Mouse (Mus musculus) heart, postnatal 14 days (tissue): Measurements from ENCODE around the gene Tent2. TPM values are rescaled to one million over a fixed set of nuclear protein-coding genes. Genes with fewer than 3 reads are reported as not detected.
"Not testable (repeated sequence)": the region's sequence is repeated elsewhere in the genome, so short reads cannot be mapped to it uniquely, and the experiment has no call there.

ENCODE experiments used
- DNase-seq, 2 experiments: peaks; one replicate each; pipeline ENCODE4 v3.0.0; 2021 to 2022
- intact Hi-C: fragments of 180-260 bp; cut with DNase I; formaldehyde crosslinking; loops from one replicate; pipeline ENCODE4 v1.15.1; 2025
- long read RNA-seq, 2 experiments: library from polyadenylated mRNA; stranded (forward); transcript quantifications; one replicate each; pipeline ENCODE4 v2.0.0; 2021
- total RNA-seq, 2 experiments: library from RNA; stranded (reverse); gene quantifications; 2 replicates each; pipeline ENCODE4 v1.2.3; 2021

Gene Tent2
- 10 to 100 TPM; 16.5 to 20.6 TPM for total RNA-seq
- long read RNA-seq, experiment 1, transcript Tent2-201 (15 exons, 2,990 nt): major isoform, 7 of 19 reads
- long read RNA-seq, experiment 1, partial matches to known transcripts: 2 of 19 reads
- long read RNA-seq, experiment 1, other reads (novel, unspliced or antisense): 7 of 19 reads
- long read RNA-seq, experiment 2, transcript Tent2-201 (15 exons, 2,990 nt): major isoform, 8 of 14 reads
- long read RNA-seq, experiment 2, partial matches to known transcripts: 1 of 14 reads
- long read RNA-seq, experiment 2, other reads (novel, unspliced or antisense): 1 of 14 reads

- peak; percentile 93 for DNase-seq
- intact Hi-C loops: loop anchor here (5.0 kb wide), 1 partner anchor 110 kb away; no protein-coding TSS in a partner anchor
Observed at GRCm38 (mm10) chr13:93191831-93192645, at the start of gene Tent2. TSS of gene Tent2 (minus strand) at chr13:93192385.

- DNase-seq: no peak
- intact Hi-C loops: loop anchor here (5.0 to 10.0 kb wide), 2 partner anchors 89 to 656 kb away; no protein-coding TSS in a partner anchor
Observed at GRCm38 (mm10) chr13:93241180-93241579, 49.0 kb upstream of the Tent2 start.

GRCm38 (mm10) chr13:93239561-93239960 is 47.4 kb upstream of the Tent2 start:
- intact Hi-C loops: loop anchor here (10.0 kb wide), 1 partner anchor 375 kb away; no protein-coding TSS in a partner anchor
- no peak for DNase-seq

GRCm38 (mm10) chr13:93239134-93239533 is 46.9 kb upstream of the Tent2 start:
- intact Hi-C loops: loop anchor here (10.0 kb wide), 1 partner anchor 374 kb away; no protein-coding TSS in a partner anchor
- no peak for DNase-seq

- peak; percentile 11 to 35 for DNase-seq
Observed at GRCm38 (mm10) chr13:93237677-93238398, 45.7 kb upstream of the Tent2 start.

GRCm38 (mm10) chr13:93234267-93235039 is 42.3 kb upstream of the Tent2 start:
- DNase-seq: no peak
- intact Hi-C loops: loop anchor here (10.0 kb wide), 1 partner anchor 370 kb away; no protein-coding TSS in a partner anchor

More at GRCm38 (mm10) chr13:93237677-93238398, 45.7 kb upstream of the Tent2 start:
- intact Hi-C loops: loop anchor here (10.0 kb wide), 1 partner anchor 373 kb away; no protein-coding TSS in a partner anchor

GRCm38 (mm10) chr13:93232335-93232734 is 40.1 kb upstream of the Tent2 start:
- intact Hi-C loops: loop anchor here (10.0 kb wide), 1 partner anchor 368 kb away; no protein-coding TSS in a partner anchor
- DNase-seq: no peak

GRCm38 (mm10) chr13:93231016-93231415 is 38.8 kb upstream of the Tent2 start:
- peak; percentile 28 to 34 for DNase-seq
- intact Hi-C loops: loop anchor here (10.0 kb wide), 1 partner anchor 366 kb away; no protein-coding TSS in a partner anchor

GRCm38 (mm10) chr13:93211741-93212140 is 19.6 kb upstream of the Tent2 start:
- intact Hi-C loops: no loop called here

GRCm38 (mm10) chr13:93192646-93193026 is 451 bp upstream of the Tent2 start:
- no peak for DNase-seq
- intact Hi-C loops: loop anchor here (5.0 kb wide), 1 partner anchor 110 kb away; no protein-coding TSS in a partner anchor

More at GRCm38 (mm10) chr13:93211741-93212140, 19.6 kb upstream of the Tent2 start:
- DNase-seq: no peak

GRCm38 (mm10) chr13:93189416-93189815 is 2.8 kb downstream of the Tent2 start:
- no peak for DNase-seq
- intact Hi-C loops: no loop called here

GRCm38 (mm10) chr13:93188738-93189137 is 3.4 kb downstream of the Tent2 start:
- intact Hi-C loops: no loop called here
- no peak for DNase-seq

- intact Hi-C loops, DNase-seq: not testable (repeated sequence)
Observed at GRCm38 (mm10) chr13:93187792-93188191, 4.4 kb downstream of the Tent2 start.

GRCm38 (mm10) chr13:93180351-93180750 is 11.8 kb downstream of the Tent2 start:
- intact Hi-C loops: no loop called here

GRCm38 (mm10) chr13:93179522-93179921 is 12.7 kb downstream of the Tent2 start:
- intact Hi-C loops: no loop called here
- DNase-seq: no peak

More at GRCm38 (mm10) chr13:93180351-93180750, 11.8 kb downstream of the Tent2 start:
- no peak for DNase-seq

GRCm38 (mm10) chr13:93177571-93177970 is 14.6 kb downstream of the Tent2 start:
- intact Hi-C loops: no loop called here
- no peak for DNase-seq

- DNase-seq: no peak
Observed at GRCm38 (mm10) chr13:93163303-93163702, 28.9 kb downstream of the Tent2 start.

GRCm38 (mm10) chr13:93162456-93162855 is 29.7 kb downstream of the Tent2 start:
- intact Hi-C loops: no loop called here
- DNase-seq: peak in 1 of 2 experiments; percentile 19

More at GRCm38 (mm10) chr13:93163303-93163702, 28.9 kb downstream of the Tent2 start:
- intact Hi-C loops: no loop called here

GRCm38 (mm10) chr13:93158261-93158660 is 33.9 kb downstream of the Tent2 start:
- intact Hi-C loops: no loop called here

More at GRCm38 (mm10) chr13:93158261-93158660, 33.9 kb downstream of the Tent2 start:
- no peak for DNase-seq
